Mouse (Mus musculus): ENCODE results near the gene Tmem165. TPM values are rescaled to one million over a fixed set of nuclear protein-coding genes. Genes with fewer than 3 reads are reported as not detected.

Tmem165 gene
- polyA plus RNA-seq, 1 experiment = 28.9 TPM

GRCm38 (mm10) chr5:76154434-76155165, 29.1 kb upstream of the Tmem165 start:
- no peaks in the 10 kb centered on the region for H3K36me3 ChIP-seq (ENCODE audit: control insufficient read depth, insufficient read depth, low read length)
- TF ChIP-seq POLR2A (IDR thresholded peaks at IDR 0.05; ENCODE audit: control insufficient read depth, low read depth, low read length) (no peak), CTCF (IDR thresholded peaks at IDR 0.05; ENCODE audit: control insufficient read depth, insufficient read depth, insufficient replicate concordance, low read depth, low read length) (no peak)
- H3K27ac ChIP-seq (ENCODE audit: control insufficient read depth, insufficient read depth, low read depth, low read length) = no peak overlapping the region
- no peak overlapping the region for H3K4me3 ChIP-seq (ENCODE audit: control insufficient read depth, low read depth, low read length)
- no peaks in the 10 kb centered on the region for H3K4me1 ChIP-seq (ENCODE audit: control insufficient read depth, insufficient read depth, low read length)
- H3K27me3 ChIP-seq (ENCODE audit: control insufficient read depth, insufficient read depth, low read length) = no peaks in the 10 kb centered on the region

- no peaks in the 10 kb centered on the region for H3K4me1 ChIP-seq (ENCODE audit: control insufficient read depth, insufficient read depth, low read length)
- H3K4me3 ChIP-seq (ENCODE audit: control insufficient read depth, low read depth, low read length) = no peak overlapping the region
- H3K27ac ChIP-seq (ENCODE audit: control insufficient read depth, insufficient read depth, low read depth, low read length) = no peak overlapping the region
- H3K36me3 ChIP-seq (ENCODE audit: control insufficient read depth, insufficient read depth, low read length) = no peaks in the 10 kb centered on the region
- TF ChIP-seq POLR2A (IDR thresholded peaks at IDR 0.05; ENCODE audit: control insufficient read depth, low read depth, low read length) (no peak), CTCF (IDR thresholded peaks at IDR 0.05; ENCODE audit: control insufficient read depth, insufficient read depth, insufficient replicate concordance, low read depth, low read length) (no peak)
- no peaks in the 10 kb centered on the region for H3K27me3 ChIP-seq (ENCODE audit: control insufficient read depth, insufficient read depth, low read length)
Observed at GRCm38 (mm10) chr5:76159555-76159954, 24.1 kb upstream of the Tmem165 start.

- Histone ChIP-seq H3K36me3 (ENCODE audit: control insufficient read depth, insufficient read depth, low read length) (no peaks in the 10 kb centered on the region), H3K27ac (ENCODE audit: control insufficient read depth, insufficient read depth, low read depth, low read length) (no peak overlapping the region), H3K27me3 (ENCODE audit: control insufficient read depth, insufficient read depth, low read length) (no peaks in the 10 kb centered on the region), H3K4me1 (ENCODE audit: control insufficient read depth, insufficient read depth, low read length) (no peaks in the 10 kb centered on the region), H3K4me3 (ENCODE audit: control insufficient read depth, low read depth, low read length) (no peak overlapping the region)
- TF ChIP-seq CTCF (IDR thresholded peaks at IDR 0.05; ENCODE audit: control insufficient read depth, insufficient read depth, insufficient replicate concordance, low read depth, low read length) (no peak), POLR2A (IDR thresholded peaks at IDR 0.05; ENCODE audit: control insufficient read depth, low read depth, low read length) (no peak)
Observed at GRCm38 (mm10) chr5:76160086-76160485, 23.6 kb upstream of the Tmem165 start.

DNA sequence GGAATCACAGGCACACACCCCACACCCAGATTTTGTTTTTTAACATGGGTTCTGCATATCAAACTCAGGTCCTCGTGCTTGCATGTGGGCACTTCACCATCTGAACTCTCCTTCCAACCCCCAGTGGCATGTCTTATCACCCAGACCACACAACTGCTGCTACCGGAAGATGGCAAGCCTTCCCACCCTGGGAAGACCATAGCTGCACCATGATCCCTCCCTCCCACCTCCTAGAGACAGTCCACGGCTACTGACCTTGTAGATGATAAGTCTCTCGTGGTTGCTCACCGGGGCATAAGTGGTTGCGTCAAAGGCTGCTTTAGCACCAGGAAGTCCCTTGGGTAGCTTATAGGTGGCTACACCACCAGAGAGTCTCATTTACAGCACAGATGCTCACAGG, 22.2 kb upstream of the Tmem165 start:
- Histone ChIP-seq H3K36me3 (ENCODE audit: control insufficient read depth, insufficient read depth, low read length) (no peaks in the 10 kb centered on the region), H3K27me3 (ENCODE audit: control insufficient read depth, insufficient read depth, low read length) (no peaks in the 10 kb centered on the region), H3K27ac (ENCODE audit: control insufficient read depth, insufficient read depth, low read depth, low read length) (no peak overlapping the region), H3K4me1 (ENCODE audit: control insufficient read depth, insufficient read depth, low read length) (no peaks in the 10 kb centered on the region), H3K4me3 (ENCODE audit: control insufficient read depth, low read depth, low read length) (no peak overlapping the region)
- no peak for TF ChIP-seq POLR2A (IDR thresholded peaks at IDR 0.05; ENCODE audit: control insufficient read depth, low read depth, low read length)
- no peak for TF ChIP-seq CTCF (IDR thresholded peaks at IDR 0.05; ENCODE audit: control insufficient read depth, insufficient read depth, insufficient replicate concordance, low read depth, low read length)

GRCm38 (mm10) chr5:76162926-76163325, 20.8 kb upstream of the Tmem165 start:
- H3K27me3 ChIP-seq (ENCODE audit: control insufficient read depth, insufficient read depth, low read length) = no peaks in the 10 kb centered on the region
- TF ChIP-seq POLR2A (IDR thresholded peaks at IDR 0.05; ENCODE audit: control insufficient read depth, low read depth, low read length) (no peak), CTCF (IDR thresholded peaks at IDR 0.05; ENCODE audit: control insufficient read depth, insufficient read depth, insufficient replicate concordance, low read depth, low read length) (no peak)
- no peaks in the 10 kb centered on the region for H3K4me1 ChIP-seq (ENCODE audit: control insufficient read depth, insufficient read depth, low read length)
- H3K27ac ChIP-seq (ENCODE audit: control insufficient read depth, insufficient read depth, low read depth, low read length) = no peak overlapping the region
- H3K36me3 ChIP-seq (ENCODE audit: control insufficient read depth, insufficient read depth, low read length) = no peaks in the 10 kb centered on the region
- H3K4me3 ChIP-seq (ENCODE audit: control insufficient read depth, low read depth, low read length) = no peak overlapping the region

- Histone ChIP-seq H3K36me3 (ENCODE audit: control insufficient read depth, insufficient read depth, low read length) (no peaks in the 10 kb centered on the region), H3K27me3 (ENCODE audit: control insufficient read depth, insufficient read depth, low read length) (no peaks in the 10 kb centered on the region), H3K4me1 (ENCODE audit: control insufficient read depth, insufficient read depth, low read length) (no peaks in the 10 kb centered on the region), H3K27ac (ENCODE audit: control insufficient read depth, insufficient read depth, low read depth, low read length) (no peak overlapping the region), H3K4me3 (ENCODE audit: control insufficient read depth, low read depth, low read length) (no peak overlapping the region)
- TF ChIP-seq POLR2A (IDR thresholded peaks at IDR 0.05; ENCODE audit: control insufficient read depth, low read depth, low read length) = no peak
- no peak for TF ChIP-seq CTCF (IDR thresholded peaks at IDR 0.05; ENCODE audit: control insufficient read depth, insufficient read depth, insufficient replicate concordance, low read depth, low read length)
Observed at GRCm38 (mm10) chr5:76163828-76164390, 19.8 kb upstream of the Tmem165 start.

- TF ChIP-seq CTCF (IDR thresholded peaks at IDR 0.05; ENCODE audit: control insufficient read depth, insufficient read depth, insufficient replicate concordance, low read depth, low read length) = no peak
- TF ChIP-seq POLR2A (IDR thresholded peaks at IDR 0.05; ENCODE audit: control insufficient read depth, low read depth, low read length) = no peak
- Histone ChIP-seq H3K4me1 (ENCODE audit: control insufficient read depth, insufficient read depth, low read length) (no peaks in the 10 kb centered on the region), H3K27me3 (ENCODE audit: control insufficient read depth, insufficient read depth, low read length) (no peaks in the 10 kb centered on the region), H3K36me3 (ENCODE audit: control insufficient read depth, insufficient read depth, low read length) (no peaks in the 10 kb centered on the region), H3K4me3 (ENCODE audit: control insufficient read depth, low read depth, low read length) (no peak overlapping the region), H3K27ac (ENCODE audit: control insufficient read depth, insufficient read depth, low read depth, low read length) (no peak overlapping the region)
Observed at GRCm38 (mm10) chr5:76164827-76165226, 18.9 kb upstream of the Tmem165 start.

Measured in testis, adult 2 months (tissue).